8 mouse cellular contexts compared by ENCODE assay signal in genomic region chr2:30415157-30415935, GRCm38 (mm10). TPM values are rescaled to one million over a fixed set of nuclear protein-coding genes. Genes with fewer than 3 reads are reported as not detected.
A peak's percentile ranks its signal among the peaks of the same experiment; 100 is the strongest.
DNase-seq lines count a peak whose midpoint lies in the region; ATAC-seq and TF ChIP-seq lines count a peak whose summit lies in the region.

Gene Crat (minus strand): TSS chr2:30415813.

- H3K9me3 ChIP-seq in erythroblast, embryonic 14.5 days (ENCODE audit: control insufficient read depth, low read length): no peaks in the 10 kb centered on the region
- no peaks in the 10 kb centered on the region for H3K9me3 ChIP-seq in heart, embryonic 11.5 days (replicated peaks; ENCODE audit: control insufficient read depth, low read length)
- H3K9me3 ChIP-seq in kidney, postnatal 0 days (replicated peaks; ENCODE audit: low read length): no peaks in the 10 kb centered on the region
- no peaks in the 10 kb centered on the region for H3K9me3 ChIP-seq in liver, embryonic 12.5 days (replicated peaks)
- no peaks in the 10 kb centered on the region for H3K9me3 ChIP-seq in stomach, embryonic 15.5 days

- H3K36me3 ChIP-seq in erythroblast, embryonic 14.5 days (ENCODE audit: control insufficient read depth): peaks cover 69% of the 10 kb centered on the region
- H3K36me3 ChIP-seq in heart, embryonic 11.5 days (ENCODE audit: control insufficient read depth, insufficient read depth, low read length): 0 out of 2 replicates have a peak, but pooled peaks cover 4% of the 10 kb centered on the region
- H3K36me3 ChIP-seq in kidney, postnatal 0 days (ENCODE audit: insufficient read depth, low read length): peaks cover 5% of the 10 kb centered on the region; the same call in 1 of the 2 replicates
- H3K36me3 ChIP-seq in liver, embryonic 12.5 days: peaks cover 33% of the 10 kb centered on the region
- H3K36me3 ChIP-seq in stomach, embryonic 15.5 days: no peaks in the 10 kb centered on the region

- DNase-seq in brain, embryonic 18.5 days (ENCODE audit: low read depth, low spot score): peak; percentile 54
- peak; percentile 90 for DNase-seq in kidney, postnatal 0 days (ENCODE audit: low spot score)
- DNase-seq in natural killer cell, adult 2 months (ENCODE audit: low spot score in 2 of 2): peak; percentile 82 to 83

- peak; percentile 81 for ATAC-seq in CD4-positive, CD25-positive, alpha-beta regulatory T cell, adult 4 months
- peak; percentile 92 for ATAC-seq in heart, embryonic 11.5 days (replicated peaks; ENCODE audit: insufficient number of reproducible peaks, low FRiP score, low TSS enrichment)
- peak; percentile 88 for ATAC-seq in kidney, postnatal 0 days (replicated peaks; ENCODE audit: low FRiP score, low read depth)
- peak; percentile 88 for ATAC-seq in liver, embryonic 12.5 days
- ATAC-seq in stomach, embryonic 15.5 days (ENCODE audit: insufficient read depth, low FRiP score, low read depth): peak; percentile 90

- peak within 1 kb of the TSS; percentile 99 for H3K9ac ChIP-seq in heart, embryonic 11.5 days (ENCODE audit: low read depth, low read length)
- peak within 1 kb of the TSS; percentile 97 for H3K9ac ChIP-seq in kidney, postnatal 0 days (ENCODE audit: low read depth, low read length)
- H3K9ac ChIP-seq in liver, embryonic 12.5 days: peak within 1 kb of the TSS; percentile 100
- peak within 1 kb of the TSS; percentile 76 for H3K9ac ChIP-seq in stomach, embryonic 15.5 days

- no peak for TF ChIP-seq CTCF in kidney, postnatal 0 days (IDR thresholded peaks at IDR 0.05; ENCODE audit: low read depth)

- peaks cover 65% of the 10 kb centered on the region for H3K4me1 ChIP-seq in erythroblast, embryonic 14.5 days (ENCODE audit: control insufficient read depth)
- H3K4me1 ChIP-seq in heart, embryonic 11.5 days (ENCODE audit: control insufficient read depth, insufficient read depth, low read length): peaks cover 23% of the 10 kb centered on the region
- peaks cover 25% of the 10 kb centered on the region for H3K4me1 ChIP-seq in kidney, postnatal 0 days (replicated peaks; ENCODE audit: insufficient read depth, low read length)
- H3K4me1 ChIP-seq in liver, embryonic 12.5 days: peaks cover 57% of the 10 kb centered on the region
- H3K4me1 ChIP-seq in stomach, embryonic 15.5 days: peaks cover 23% of the 10 kb centered on the region

- H3K4me2 ChIP-seq in heart, embryonic 11.5 days: peak within 1 kb of the TSS; percentile 90
- H3K4me2 ChIP-seq in kidney, postnatal 0 days (ENCODE audit: low read length): peak within 1 kb of the TSS; percentile 77
- peak within 1 kb of the TSS; percentile 93 for H3K4me2 ChIP-seq in liver, embryonic 12.5 days
- peak within 1 kb of the TSS; percentile 89 for H3K4me2 ChIP-seq in stomach, embryonic 15.5 days

- H3K27me3 ChIP-seq in erythroblast, embryonic 14.5 days (ENCODE audit: control insufficient read depth): no peaks in the 10 kb centered on the region
- H3K27me3 ChIP-seq in heart, embryonic 11.5 days (ENCODE audit: control insufficient read depth, insufficient read depth, low read length): no peaks in the 10 kb centered on the region
- H3K27me3 ChIP-seq in kidney, postnatal 0 days (ENCODE audit: insufficient read depth, low read length): no peaks in the 10 kb centered on the region
- H3K27me3 ChIP-seq in liver, embryonic 12.5 days (replicated peaks): no peaks in the 10 kb centered on the region
- H3K27me3 ChIP-seq in stomach, embryonic 15.5 days (replicated peaks): no peaks in the 10 kb centered on the region

- WGBS in heart, embryonic 11.5 days (ENCODE audit: insufficient replicate concordance): under 1% methylated on average over 58 of the region's 58 CpGs
- under 1% methylated on average over 58 of the region's 58 CpGs for WGBS in kidney, postnatal 0 days
- 2% methylated on average over 55 of the region's 58 CpGs for WGBS in liver, embryonic 12.5 days (ENCODE audit: insufficient replicate concordance)
- under 1% methylated on average over 58 of the region's 58 CpGs for WGBS in stomach, embryonic 15.5 days

- peak within 1 kb of the TSS; percentile 99 for H3K27ac ChIP-seq in heart, embryonic 11.5 days (ENCODE audit: low read depth, low read length)
- H3K27ac ChIP-seq in kidney, postnatal 0 days: peak within 1 kb of the TSS; percentile 99
- H3K27ac ChIP-seq in liver, embryonic 12.5 days: peak within 1 kb of the TSS; percentile 97
- peak within 1 kb of the TSS; percentile 98 for H3K27ac ChIP-seq in stomach, embryonic 15.5 days

- peak within 1 kb of the TSS; percentile 98 for H3K4me3 ChIP-seq in erythroblast, embryonic 14.5 days (replicated peaks)
- H3K4me3 ChIP-seq in heart, embryonic 11.5 days (ENCODE audit: low read depth, low read length): peak within 1 kb of the TSS; percentile 93
- H3K4me3 ChIP-seq in kidney, postnatal 0 days (replicated peaks; ENCODE audit: low read depth, low read length): peak within 1 kb of the TSS; percentile 90
- H3K4me3 ChIP-seq in liver, embryonic 12.5 days: peak within 1 kb of the TSS; percentile 98
- peak within 1 kb of the TSS; percentile 96 for H3K4me3 ChIP-seq in stomach, embryonic 15.5 days (replicated peaks)

RNA-seq across cellular contexts. Expression of gene Crat, which starts in this region (rescaled TPM):
- polyA plus RNA-seq in CD4-positive, CD25-positive, alpha-beta regulatory T cell, adult 4 months (2017; shearing (Covaris generic)): 1 to 10 TPM; 1.1 to 2.2 TPM
- polyA plus RNA-seq in erythroblast, embryonic 14.5 days (2012): 15.6 and 20.5 TPM in 2 replicates
- polyA plus RNA-seq in heart, embryonic 11.5 days (2014; fragmentation: Nextera tagmentation; extraction: Ambion mirVana): 61.5 and 66.0 TPM in 2 replicates
- polyA plus RNA-seq in kidney, postnatal 0 days (2015; fragmentation: Nextera tagmentation; extraction: Ambion mirVana): 42.9 and 49.2 TPM in 2 replicates
- polyA plus RNA-seq in liver, embryonic 12.5 days (2016; fragmentation: Nextera tagmentation; extraction: Ambion mirVana): 26.0 and 28.6 TPM in 2 replicates
- polyA plus RNA-seq in stomach, embryonic 15.5 days (2015; fragmentation: Nextera tagmentation; extraction: Ambion mirVana): 22.2 and 24.2 TPM in 2 replicates

Comparison
In these comparisons a context has a peak if more than half of its experiments do, and no peak if none do; other contexts are left out.
1. Peak in every context shown above with its lines: DNase-seq, ATAC-seq, H3K4me3 ChIP-seq and H3K27ac ChIP-seq.